Mouse (Mus musculus) E14TG2a.4 (cell line): ENCODE results near the gene Oprm1.

Experiments
- CTCF ChIP-seq: conservative IDR thresholded peaks from 2 replicates; pipeline ENCODE4 v1.5.1; 2014; ENCODE audit warnings: low read length
- NANOG ChIP-seq: IDR thresholded peaks from 2 replicates; pipeline ENCODE4 v1.6.1; 2014; ENCODE audit warnings: borderline replicate concordance, low read length, mixed read lengths

DNA sequence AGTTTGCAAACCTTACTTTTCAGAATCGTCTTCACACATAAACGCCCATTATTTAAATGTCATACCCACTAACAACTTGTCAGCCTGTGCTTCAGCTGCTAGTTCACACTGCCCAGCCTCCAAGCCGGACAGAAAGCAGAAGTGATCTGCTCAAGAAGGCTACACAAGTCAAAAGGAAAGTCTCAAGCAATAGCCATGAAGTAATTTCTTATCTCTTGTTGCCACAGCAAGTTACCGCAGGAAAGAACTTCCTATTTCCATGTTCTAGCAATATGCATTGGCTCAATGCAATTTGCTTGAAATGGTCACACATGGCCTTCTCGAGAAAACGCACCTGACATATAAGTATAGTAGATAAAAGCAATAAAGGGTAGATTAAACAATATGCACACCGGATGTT is 304.7 kb downstream of the Oprm1 start:
- TF ChIP-seq CTCF: no peak
- TF ChIP-seq NANOG: no peak
